Mouse (Mus musculus): ENCODE measurements around the gene Mgat4a. TPM values are rescaled to one million over a fixed set of nuclear protein-coding genes. Genes with fewer than 3 reads are reported as not detected.
"Not testable (repeated sequence)": the region's sequence is repeated elsewhere in the genome, so short reads cannot be mapped to it uniquely, and the experiment has no call there.

Gene Mgat4a
- polyA plus RNA-seq, 1 experiment from 2014 or later, result 4.3 TPM

DNA sequence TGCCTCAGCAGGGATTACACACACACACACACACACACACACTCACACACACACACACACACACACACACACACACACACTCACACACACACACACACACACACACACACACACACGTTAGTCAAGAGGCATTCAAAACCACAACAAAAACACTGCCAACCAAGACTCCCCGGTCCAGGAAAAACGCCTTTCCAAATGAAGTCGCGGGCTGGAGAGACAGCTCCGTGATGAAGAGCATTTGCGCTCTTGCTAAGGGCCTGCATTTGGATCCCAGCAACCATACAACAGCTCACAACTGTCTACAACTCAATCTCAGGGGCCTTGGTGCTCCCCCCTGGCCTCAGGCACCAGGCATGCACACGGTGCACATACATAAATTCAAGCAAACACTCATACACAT, 10.8 kb downstream of the Mgat4a start:
- Histone ChIP-seq H3K9ac (no peak overlapping the region), H3K4me3 (no peak overlapping the region), H3K4me2 (replicated peaks) (no peak overlapping the region), H3K27me3 (no peaks in the 10 kb centered on the region), H3K4me1 (0 out of 2 replicates have a peak, but pooled peaks cover 3% of the 10 kb centered on the region), H3K27ac (no peak overlapping the region), H3K36me3 (no peaks in the 10 kb centered on the region), H3K9me3 (no peaks in the 10 kb centered on the region)
- WGBS, result 83% methylated on average over 8 of the region's 8 CpGs
- ATAC-seq (ENCODE audit: insufficient number of reproducible peaks, insufficient read depth, low FRiP score, low TSS enrichment), result no peak

GRCm38 (mm10) chr1:37526257-37526656, 14.6 kb downstream of the Mgat4a start:
- Histone ChIP-seq H3K9ac (no peak overlapping the region), H3K4me3 (no peak overlapping the region), H3K9me3 (no peaks in the 10 kb centered on the region), H3K27me3 (no peaks in the 10 kb centered on the region), H3K36me3 (no peaks in the 10 kb centered on the region), H3K4me2 (replicated peaks) (no peak overlapping the region), H3K27ac (no peak overlapping the region), H3K4me1 (no peaks in the 10 kb centered on the region)
- no peak for ATAC-seq (ENCODE audit: insufficient number of reproducible peaks, insufficient read depth, low FRiP score, low TSS enrichment)

GRCm38 (mm10) chr1:37524669-37525068, 16.1 kb downstream of the Mgat4a start:
- Histone ChIP-seq H3K4me2 (replicated peaks) (no peak overlapping the region), H3K4me3 (no peak overlapping the region), H3K36me3 (no peaks in the 10 kb centered on the region), H3K9me3 (no peaks in the 10 kb centered on the region), H3K9ac (no peak overlapping the region), H3K27ac (no peak overlapping the region), H3K4me1 (no peaks in the 10 kb centered on the region), H3K27me3 (no peaks in the 10 kb centered on the region)
- no peak for ATAC-seq (ENCODE audit: insufficient number of reproducible peaks, insufficient read depth, low FRiP score, low TSS enrichment)
- WGBS, result 71% methylated on average over 4 of the region's 4 CpGs

DNA sequence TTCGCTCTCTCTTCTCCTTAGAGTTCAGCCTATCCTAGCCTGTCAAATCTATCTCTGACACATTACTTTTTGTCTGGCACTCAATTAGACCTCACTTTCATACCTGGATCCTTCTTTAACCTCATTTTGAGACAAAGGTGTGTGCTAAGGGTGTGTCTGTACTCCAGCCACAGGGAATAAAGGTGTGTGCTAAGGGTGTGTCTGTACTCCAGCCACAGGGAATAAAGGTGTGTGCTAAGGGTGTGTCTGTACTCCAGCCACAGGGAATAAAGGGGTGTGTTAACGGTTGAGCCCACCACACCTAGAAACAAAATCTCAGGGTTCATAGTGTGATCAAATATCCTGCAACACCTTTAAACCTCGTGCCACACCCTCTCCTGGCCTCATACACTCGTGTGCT, 16.7 kb downstream of the Mgat4a start:
- H3K9me3 ChIP-seq; H3K27ac ChIP-seq; ATAC-seq (ENCODE audit: insufficient number of reproducible peaks, insufficient read depth, low FRiP score, low TSS enrichment); H3K27me3 ChIP-seq; H3K4me1 ChIP-seq; H3K9ac ChIP-seq; H3K36me3 ChIP-seq; H3K4me2 ChIP-seq (replicated peaks); H3K4me3 ChIP-seq: not testable (repeated sequence)
- WGBS, result 84% methylated on average over 4 of the region's 4 CpGs

- WGBS, result 91% methylated on average over 3 of the region's 3 CpGs
- not testable (repeated sequence) for H3K9ac ChIP-seq; H3K27ac ChIP-seq; H3K4me2 ChIP-seq (replicated peaks); H3K27me3 ChIP-seq; H3K36me3 ChIP-seq; H3K4me1 ChIP-seq; H3K9me3 ChIP-seq; ATAC-seq (ENCODE audit: insufficient number of reproducible peaks, insufficient read depth, low FRiP score, low TSS enrichment); H3K4me3 ChIP-seq
These were observed 17.3 kb downstream of the Mgat4a start for GRCm38 (mm10) chr1:37523548-37523947.

DNA sequence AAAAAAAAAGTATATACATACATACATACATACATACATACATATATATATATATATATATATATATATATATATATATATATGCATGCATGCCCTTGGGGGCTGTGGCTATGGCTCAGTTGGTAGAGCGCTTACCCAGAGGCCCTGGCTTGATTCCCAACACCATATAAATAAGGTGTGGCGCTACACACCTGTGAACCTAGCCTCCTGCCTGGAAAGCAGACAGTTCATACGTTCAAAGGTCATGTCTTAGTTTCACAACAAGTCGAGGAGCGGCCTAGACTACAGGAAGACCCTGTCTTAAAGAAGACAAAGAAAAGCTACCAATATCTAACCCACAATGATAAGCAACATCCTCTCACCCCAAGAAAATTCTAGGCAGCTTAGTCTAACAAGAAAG, 18.7 kb downstream of the Mgat4a start:
- no peaks in the 10 kb centered on the region for H3K4me1 ChIP-seq
- no peaks in the 10 kb centered on the region for H3K36me3 ChIP-seq
- H3K4me2 ChIP-seq (replicated peaks), result no peak overlapping the region
- 83% methylated on average over 5 of the region's 5 CpGs for whole genome bisulfite sequencing
- H3K27ac ChIP-seq, result no peak overlapping the region
- H3K9ac ChIP-seq, result no peak overlapping the region
- H3K9me3 ChIP-seq, result peaks cover 3% of the 10 kb centered on the region; the same call in 1 of the 2 replicates
- H3K27me3 ChIP-seq, result no peaks in the 10 kb centered on the region
- ATAC-seq (ENCODE audit: insufficient number of reproducible peaks, insufficient read depth, low FRiP score, low TSS enrichment), result no peak
- H3K4me3 ChIP-seq, result no peak overlapping the region

DNA sequence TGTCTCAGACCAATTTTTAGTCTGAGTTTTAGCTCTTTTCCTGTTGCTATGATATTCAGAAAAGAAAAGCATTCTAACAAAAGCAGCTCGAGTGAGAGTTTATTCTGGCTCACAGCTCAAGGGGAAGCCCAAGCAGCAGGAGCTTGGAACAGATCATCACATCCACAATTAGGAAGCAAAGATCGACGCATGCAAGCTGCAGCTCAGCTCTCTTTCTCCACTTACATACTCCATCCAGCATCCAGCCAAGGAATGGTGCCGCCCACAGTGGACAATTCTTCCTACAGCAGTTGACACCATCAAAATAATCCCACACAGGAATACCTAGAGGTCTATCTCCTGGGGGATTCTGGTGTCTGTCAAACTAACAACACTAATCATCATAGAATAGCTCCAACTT, 22.0 kb downstream of the Mgat4a start:
- WGBS, result 95% methylated on average over 4 of the region's 4 CpGs
- peaks cover 3% of the 10 kb centered on the region; the same call in 1 of the 2 replicates for H3K9me3 ChIP-seq

GRCm38 (mm10) chr1:37518124-37518720, 22.6 kb downstream of the Mgat4a start:
- Histone ChIP-seq H3K4me1 (peaks cover 4% of the 10 kb centered on the region), H3K9me3 (peaks cover 3% of the 10 kb centered on the region; the same call in 1 of the 2 replicates), H3K9ac (no peak overlapping the region), H3K27ac (no peak overlapping the region), H3K27me3 (no peaks in the 10 kb centered on the region), H3K4me3 (no peak overlapping the region), H3K4me2 (replicated peaks) (no peak overlapping the region), H3K36me3 (no peaks in the 10 kb centered on the region)
- ATAC-seq (ENCODE audit: insufficient number of reproducible peaks, insufficient read depth, low FRiP score, low TSS enrichment), result no peak
- WGBS, result 73% methylated on average over 4 of the region's 4 CpGs

More for the DNA sequence above, 22.0 kb downstream of the Mgat4a start:
- Histone ChIP-seq H3K27me3 (no peaks in the 10 kb centered on the region), H3K4me2 (replicated peaks) (no peak overlapping the region), H3K36me3 (no peaks in the 10 kb centered on the region), H3K27ac (no peak overlapping the region), H3K4me1 (no peaks in the 10 kb centered on the region), H3K4me3 (no peak overlapping the region), H3K9ac (no peak overlapping the region)
- ATAC-seq (ENCODE audit: insufficient number of reproducible peaks, insufficient read depth, low FRiP score, low TSS enrichment), result no peak

DNA sequence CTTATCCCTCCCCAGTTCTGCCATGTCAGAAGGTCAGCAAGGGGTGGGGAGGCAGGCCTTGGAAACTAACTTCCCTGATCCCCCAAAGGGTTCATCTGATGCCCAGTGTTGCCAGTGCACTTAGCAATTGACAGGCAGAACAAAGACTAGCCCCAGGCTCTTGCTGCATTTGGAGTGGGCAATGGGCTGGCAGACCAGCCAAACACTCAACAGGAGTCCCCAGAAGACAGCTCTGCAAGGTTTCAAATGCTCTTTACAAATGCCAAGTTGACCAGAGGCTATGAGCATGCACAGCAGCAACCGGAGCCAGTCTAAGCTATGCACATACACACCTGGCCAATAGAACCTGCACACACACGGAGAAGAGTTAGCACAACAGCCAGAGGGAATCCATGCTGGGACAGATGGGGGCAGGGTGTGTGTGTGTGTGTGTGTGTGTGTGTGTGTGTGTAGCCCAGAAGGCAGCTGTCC, 27.8 kb downstream of the Mgat4a start:
- H3K9me3 ChIP-seq, result no peaks in the 10 kb centered on the region
- no peak overlapping the region for H3K4me3 ChIP-seq
- no peak overlapping the region for H3K9ac ChIP-seq
- no peaks in the 10 kb centered on the region for H3K27me3 ChIP-seq
- no peaks in the 10 kb centered on the region for H3K36me3 ChIP-seq
- ATAC-seq (ENCODE audit: insufficient number of reproducible peaks, insufficient read depth, low FRiP score, low TSS enrichment), result no peak
- 70% methylated on average over 2 of the region's 2 CpGs for WGBS
- H3K4me1 ChIP-seq, result peaks cover 21% of the 10 kb centered on the region
- no peak overlapping the region for H3K4me2 ChIP-seq (replicated peaks)
- peak overlapping the region; percentile 54; the same call in 1 of the 2 replicates for H3K27ac ChIP-seq

DNA sequence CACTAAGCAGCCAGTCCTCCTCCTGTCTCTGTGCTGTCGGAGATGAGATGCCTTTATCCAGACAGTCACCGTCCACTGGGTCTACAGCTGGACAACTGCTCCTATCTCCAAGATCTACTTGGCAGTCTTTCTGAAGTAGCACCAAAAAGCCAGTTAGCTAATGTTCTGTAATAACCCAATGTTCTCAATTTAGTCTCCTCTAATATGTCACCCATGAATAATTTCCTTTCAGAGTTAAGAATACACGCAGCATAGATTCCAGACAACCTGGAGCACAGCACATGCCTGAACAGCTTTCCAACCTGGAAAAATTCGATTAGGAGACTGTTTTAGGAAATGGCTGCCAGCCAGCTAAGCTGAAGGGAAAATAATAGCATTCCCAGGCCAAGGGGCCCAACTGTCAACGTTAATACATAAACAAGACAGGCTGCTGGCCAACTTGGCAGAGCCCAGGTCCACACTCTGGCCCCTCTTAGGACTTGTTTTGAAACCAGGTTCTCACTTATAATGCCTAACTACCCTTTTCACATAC, 28.6 kb downstream of the Mgat4a start:
- Histone ChIP-seq H3K36me3 (no peaks in the 10 kb centered on the region), H3K4me2 (replicated peaks) (no peak overlapping the region), H3K27ac (peak overlapping the region; percentile 54), H3K9ac (no peak overlapping the region), H3K9me3 (no peaks in the 10 kb centered on the region), H3K4me1 (peaks cover 21% of the 10 kb centered on the region), H3K4me3 (no peak overlapping the region), H3K27me3 (no peaks in the 10 kb centered on the region)
- 0 out of 2 replicates have a peak, but pooled peaks have one; percentile 52 for ATAC-seq (ENCODE audit: insufficient number of reproducible peaks, insufficient read depth, low FRiP score, low TSS enrichment)
- WGBS, result 30% methylated on average over 5 of the region's 5 CpGs

GRCm38 (mm10) chr1:37510193-37510592, 30.6 kb downstream of the Mgat4a start:
- Histone ChIP-seq H3K4me3 (no peak overlapping the region), H3K4me2 (replicated peaks) (no peak overlapping the region), H3K9ac (no peak overlapping the region), H3K4me1 (peaks cover 21% of the 10 kb centered on the region), H3K36me3 (no peaks in the 10 kb centered on the region), H3K9me3 (peaks cover 7% of the 10 kb centered on the region; the same call in 1 of the 2 replicates), H3K27ac (no peak overlapping the region), H3K27me3 (no peaks in the 10 kb centered on the region)
- no peak for ATAC-seq (ENCODE audit: insufficient number of reproducible peaks, insufficient read depth, low FRiP score, low TSS enrichment)
- 90% methylated on average over 3 of the region's 3 CpGs for WGBS

- 81% methylated on average over 5 of the region's 5 CpGs for WGBS
- ATAC-seq (ENCODE audit: insufficient number of reproducible peaks, insufficient read depth, low FRiP score, low TSS enrichment), result no peak
These were observed 31.4 kb downstream of the Mgat4a start for GRCm38 (mm10) chr1:37509437-37509836.

More at GRCm38 (mm10) chr1:37509437-37509836, 31.4 kb downstream of the Mgat4a start:
- Histone ChIP-seq H3K4me1 (peaks cover 21% of the 10 kb centered on the region), H3K27ac (no peak overlapping the region), H3K27me3 (no peaks in the 10 kb centered on the region), H3K4me3 (no peak overlapping the region), H3K9me3 (peaks cover 7% of the 10 kb centered on the region; the same call in 1 of the 2 replicates), H3K36me3 (no peaks in the 10 kb centered on the region), H3K9ac (no peak overlapping the region), H3K4me2 (replicated peaks) (no peak overlapping the region)

All from embryonic facial prominence, embryonic 12.5 days (tissue).